Mouse (Mus musculus) ES-Bruce4 (cell line): Measurements from ENCODE around the gene Lnx2.

Source experiments
- CTCF ChIP-seq: IDR thresholded peaks from one replicate; pipeline ENCODE4 v1.8.1; 2011; ENCODE audit warnings: low read depth, low read length
- POLR2A ChIP-seq: IDR thresholded peaks from one replicate; pipeline ENCODE4 v1.8.1; 2011; ENCODE audit warnings: low read length; ENCODE audit not compliant: insufficient read depth

DNA sequence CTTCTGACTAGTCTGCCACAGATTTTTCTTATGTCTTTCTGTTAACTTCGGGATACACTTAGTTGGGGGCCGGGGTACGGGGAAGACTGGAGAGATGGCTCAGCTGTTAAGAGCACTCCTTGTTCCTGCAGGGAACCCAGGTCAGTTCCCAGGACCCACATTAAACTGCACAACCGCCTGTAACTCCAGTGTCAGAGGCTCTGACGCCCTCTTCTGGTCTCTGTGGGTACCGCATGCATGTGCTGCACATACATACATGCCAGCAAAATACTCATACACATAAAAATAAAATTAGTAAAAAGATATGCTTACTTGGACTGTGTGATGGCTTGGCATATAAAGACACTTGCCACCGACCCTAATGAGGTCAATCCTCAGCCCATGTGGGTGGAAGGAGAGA lies 79.6 kb downstream of the Lnx2 start:
- no peak for TF ChIP-seq POLR2A
- no peak for TF ChIP-seq CTCF
